Mouse (Mus musculus): ENCODE data around the gene Rita1.
A peak's percentile ranks its signal among the peaks of the same experiment; 100 is the strongest.

Rita1 gene

GRCm38 (mm10) chr5:120627515-120628300, 15.3 kb upstream of the Rita1 start:
- DNase-seq (ENCODE audit: low spot score): peak; percentile 51

GRCm38 (mm10) chr5:120626399-120626798, 14.0 kb upstream of the Rita1 start:
- DNase-seq (ENCODE audit: low spot score): peak; percentile 61

- no peak for DNase-seq (ENCODE audit: low spot score)
Observed at GRCm38 (mm10) chr5:120624427-120624826, 12.0 kb upstream of the Rita1 start.

- no peak for DNase-seq (ENCODE audit: low spot score)
Observed at GRCm38 (mm10) chr5:120622198-120622851, 9.9 kb upstream of the Rita1 start.

GRCm38 (mm10) chr5:120621846-120622197, 9.4 kb upstream of the Rita1 start:
- no peak for DNase-seq (ENCODE audit: low spot score)

GRCm38 (mm10) chr5:120621078-120621765, 8.8 kb upstream of the Rita1 start:
- no peak for DNase-seq (ENCODE audit: low spot score)

GRCm38 (mm10) chr5:120620375-120621077, 8.1 kb upstream of the Rita1 start:
- DNase-seq (ENCODE audit: low spot score): peak; percentile 89

GRCm38 (mm10) chr5:120619201-120619600, 6.8 kb upstream of the Rita1 start:
- DNase-seq (ENCODE audit: low spot score): peak; percentile 78

- DNase-seq (ENCODE audit: low spot score): no peak
Observed at GRCm38 (mm10) chr5:120618778-120619177, 6.4 kb upstream of the Rita1 start.

GRCm38 (mm10) chr5:120615903-120616302, 3.5 kb upstream of the Rita1 start:
- peak; percentile 65 for DNase-seq (ENCODE audit: low spot score)

- DNase-seq (ENCODE audit: low spot score): peak; percentile 100
Observed at GRCm38 (mm10) chr5:120612822-120613604, 624 bp upstream of the Rita1 start.

- no peak for DNase-seq (ENCODE audit: low spot score)
Observed at GRCm38 (mm10) chr5:120611416-120611815, 973 bp downstream of the Rita1 start.

GRCm38 (mm10) chr5:120610906-120611305, 1.5 kb downstream of the Rita1 start:
- DNase-seq (ENCODE audit: low spot score): no peak

GRCm38 (mm10) chr5:120609246-120609775, 3.1 kb downstream of the Rita1 start:
- DNase-seq (ENCODE audit: low spot score): no peak

GRCm38 (mm10) chr5:120607335-120607734, 5.1 kb downstream of the Rita1 start:
- DNase-seq (ENCODE audit: low spot score): no peak

- DNase-seq (ENCODE audit: low spot score): no peak
Observed at GRCm38 (mm10) chr5:120606590-120607200, 5.7 kb downstream of the Rita1 start.

GRCm38 (mm10) chr5:120605688-120606087, 6.7 kb downstream of the Rita1 start:
- DNase-seq (ENCODE audit: low spot score): peak; percentile 99

GRCm38 (mm10) chr5:120605241-120605661, 7.1 kb downstream of the Rita1 start:
- DNase-seq (ENCODE audit: low spot score): peak; percentile 42

GRCm38 (mm10) chr5:120604839-120605238, 7.5 kb downstream of the Rita1 start:
- peak; percentile 90 for DNase-seq (ENCODE audit: low spot score)

- no peak for DNase-seq (ENCODE audit: low spot score)
Observed at GRCm38 (mm10) chr5:120603515-120603914, 8.9 kb downstream of the Rita1 start.

GRCm38 (mm10) chr5:120602210-120602609, 10.2 kb downstream of the Rita1 start:
- DNase-seq (ENCODE audit: low spot score): no peak
